Mouse (Mus musculus) lung, adult 18-20 months (tissue): ENCODE data around the gene Btbd1.
A peak's percentile ranks its signal among the peaks of the same experiment; 100 is the strongest.

Experiments used
- DNase-seq, 2 experiments: peaks; one replicate each; pipeline ENCODE4 v3.0.0; 2022; ENCODE audit warnings: mixed read lengths in 2 of 2

Gene Btbd1

DNA sequence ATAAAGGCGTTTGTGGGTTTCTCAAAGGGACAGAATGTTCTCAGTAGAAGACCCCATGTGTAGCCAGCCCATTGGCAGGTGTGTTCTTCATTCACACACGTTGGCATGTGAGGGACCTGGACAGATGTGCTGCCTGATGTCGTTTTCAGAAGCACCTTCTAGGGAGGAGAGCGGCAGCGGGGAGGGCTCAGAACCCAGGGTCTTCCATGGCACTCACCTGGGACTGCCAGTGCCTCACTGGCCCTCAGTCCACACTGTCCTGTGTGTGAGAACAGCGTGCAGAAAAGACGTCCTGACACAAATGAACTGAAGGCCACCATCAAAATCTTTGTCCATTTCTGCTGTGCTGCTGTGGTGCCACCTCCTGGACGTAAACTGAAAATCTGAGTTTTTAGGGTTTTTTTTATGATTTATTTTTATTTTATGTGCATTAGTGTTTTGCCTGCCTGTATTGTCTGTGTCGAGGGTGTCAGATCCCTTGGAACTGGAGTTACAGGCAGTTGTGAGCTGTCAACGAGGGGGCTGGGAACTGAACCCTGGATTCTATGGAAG is 51.5 kb downstream of the Btbd1 start:
- no peak for DNase-seq

DNA sequence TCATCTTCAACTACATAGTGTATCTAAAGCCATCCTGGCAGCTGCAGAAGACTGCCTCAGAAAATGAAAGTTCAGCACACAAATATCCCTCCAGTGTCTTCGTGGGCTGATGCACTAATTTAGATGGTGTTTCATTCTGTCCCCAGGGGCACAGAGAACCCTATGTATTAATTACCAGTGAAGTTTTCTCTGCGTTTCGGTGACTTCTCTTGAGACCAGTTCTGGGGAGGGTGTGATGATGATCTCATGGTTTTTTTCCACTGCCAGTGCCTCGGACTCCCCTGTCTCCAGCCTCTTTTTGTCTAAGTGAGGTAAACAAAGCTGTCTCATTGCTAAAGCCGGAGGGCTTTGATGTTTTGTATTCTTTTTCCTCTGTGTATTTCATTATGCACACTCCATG is 53.9 kb downstream of the Btbd1 start:
- no peak for DNase-seq

DNA sequence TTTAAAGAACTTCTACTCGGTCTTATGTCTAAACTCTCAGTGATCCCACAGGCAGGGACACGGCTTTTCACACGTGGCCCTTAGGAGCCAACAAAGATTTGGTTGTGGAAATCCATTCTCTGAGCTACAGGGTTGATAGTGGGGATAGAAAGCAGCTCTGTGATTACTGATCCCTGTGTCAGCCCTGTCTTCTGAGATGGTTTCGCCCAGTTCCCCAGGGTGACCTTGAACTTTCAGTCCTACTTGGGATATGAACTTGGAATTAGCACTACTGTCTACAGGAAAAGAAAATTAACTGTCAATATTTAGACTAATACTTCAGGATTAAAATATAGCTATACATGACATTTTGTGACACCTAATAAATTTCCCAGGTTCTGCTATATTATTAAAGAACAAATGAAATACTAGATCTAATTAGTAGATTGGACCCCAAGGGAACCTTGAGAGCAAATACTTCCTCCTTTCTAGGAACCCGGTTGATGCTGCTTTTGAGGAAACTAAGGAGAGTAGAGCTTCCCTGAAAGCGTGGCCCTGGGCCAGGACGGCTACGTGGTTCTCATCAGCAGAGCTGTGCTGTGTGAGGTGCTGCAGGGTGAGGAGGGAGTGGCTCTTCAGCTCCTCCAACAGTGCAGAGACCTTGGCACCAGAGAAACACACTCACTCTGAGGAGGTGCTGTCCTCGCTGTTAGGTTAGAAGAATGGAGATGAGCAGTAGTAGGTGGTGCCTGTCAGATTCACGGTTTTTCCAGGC is 56.3 kb downstream of the Btbd1 start:
- DNase-seq, result peak in 1 of 2 experiments; percentile 14

DNA sequence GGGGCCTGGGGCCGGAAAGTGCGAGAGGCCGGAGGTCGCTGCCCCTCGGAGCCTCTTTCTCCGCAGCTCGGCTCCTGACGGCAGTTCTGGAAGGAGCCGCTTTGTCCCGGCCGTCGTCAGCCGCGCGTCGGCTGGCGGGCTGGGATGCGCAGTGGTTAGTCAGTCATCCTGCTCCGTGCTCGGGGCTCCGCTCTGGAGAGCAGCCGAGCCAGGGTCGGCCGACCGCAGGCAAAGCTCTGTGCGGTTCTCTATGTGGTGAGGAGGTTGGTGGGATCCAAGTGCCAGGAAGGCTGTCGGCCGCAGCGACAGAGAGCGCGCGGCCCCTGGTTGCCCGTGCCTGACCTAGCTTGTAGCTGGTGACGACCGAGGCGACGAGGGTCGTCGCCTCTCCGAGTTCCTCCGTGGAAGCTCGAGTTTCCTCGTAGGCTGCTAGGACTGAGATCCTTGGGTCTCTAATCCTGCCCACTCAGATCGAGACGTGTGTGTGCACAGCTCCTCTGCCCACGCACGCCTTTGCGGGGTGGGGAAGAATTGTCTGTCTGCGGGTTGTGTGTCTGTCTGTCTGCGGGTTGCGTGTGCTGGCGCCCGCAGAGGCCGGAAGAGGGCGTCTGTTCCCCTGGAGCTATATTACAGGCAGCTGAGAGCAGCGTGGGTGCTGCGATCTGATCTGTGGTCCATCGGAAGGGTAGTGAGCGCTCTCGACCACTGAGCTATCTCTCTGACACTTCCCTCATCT is 66.0 kb downstream of the Btbd1 start:
- peak; percentile 11 to 21 for DNase-seq

DNA sequence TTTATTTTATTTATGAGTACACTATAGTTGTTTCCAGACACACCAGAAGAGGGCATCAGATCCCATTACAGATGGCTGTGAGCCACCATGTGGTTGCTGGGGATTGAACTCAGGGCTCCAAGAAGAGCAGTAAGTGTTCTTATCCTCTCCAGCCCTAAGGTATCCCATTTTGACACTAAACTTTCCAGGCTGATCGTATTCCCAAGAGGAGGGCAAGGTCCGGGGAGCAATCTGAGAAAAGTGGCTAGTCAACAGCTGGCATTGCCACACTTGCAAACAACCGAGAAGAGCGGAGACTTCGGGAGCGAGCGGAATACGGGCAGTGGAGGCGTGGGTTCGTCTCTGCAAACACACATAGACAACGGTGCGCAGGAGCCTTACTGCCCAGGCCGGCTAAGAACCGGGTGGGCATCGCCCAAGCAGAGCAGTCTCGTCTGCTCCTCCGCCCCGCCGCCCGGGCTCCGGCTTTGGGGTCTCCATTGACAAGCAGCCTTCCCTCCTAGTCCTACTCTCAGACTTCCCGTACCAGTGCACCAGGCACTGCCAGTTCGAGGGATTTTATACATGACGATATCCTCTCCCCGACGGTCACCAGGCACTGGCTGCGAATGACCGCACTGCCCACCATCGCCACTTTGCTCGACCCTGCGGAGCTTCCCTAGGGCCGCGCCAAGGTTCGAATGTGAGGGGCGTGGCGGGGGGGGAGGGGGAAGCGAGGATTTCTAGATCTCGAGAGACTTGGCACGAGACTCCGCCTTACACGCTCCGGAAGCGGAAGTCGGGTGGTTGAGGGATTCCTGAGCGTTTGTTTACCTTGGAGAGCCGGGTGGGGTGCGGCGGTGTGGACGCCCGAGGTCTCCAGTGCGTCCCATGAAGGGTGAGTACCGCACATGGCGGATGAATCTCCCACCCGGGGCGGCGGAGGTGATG is 66.8 kb downstream of the Btbd1 start, which contains the start of gene Ramac:
Gene Ramac (plus strand): TSS at position 746 of the 930 bp plus-strand sequence.
- DNase-seq, result peak; percentile 89 to 92

DNA sequence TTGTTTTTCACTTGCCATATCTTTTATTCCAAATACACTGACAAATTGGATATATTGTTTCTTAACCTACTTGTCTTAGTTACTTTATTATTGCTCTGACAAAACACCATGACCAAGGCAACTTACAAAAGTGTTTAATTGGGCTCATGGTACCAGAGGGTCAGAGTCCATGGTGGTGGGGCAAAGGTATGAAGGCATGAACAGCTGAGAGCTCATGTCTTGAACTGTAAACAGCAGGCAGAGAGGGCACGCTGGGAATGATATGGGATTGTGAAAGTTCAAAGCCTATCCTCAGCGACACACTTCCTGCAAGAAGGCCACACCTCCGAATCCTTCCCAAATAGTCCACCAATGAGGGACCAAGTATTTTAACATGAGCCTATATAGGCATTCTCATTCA is 81.3 kb downstream of the Btbd1 start:
- no peak for DNase-seq

DNA sequence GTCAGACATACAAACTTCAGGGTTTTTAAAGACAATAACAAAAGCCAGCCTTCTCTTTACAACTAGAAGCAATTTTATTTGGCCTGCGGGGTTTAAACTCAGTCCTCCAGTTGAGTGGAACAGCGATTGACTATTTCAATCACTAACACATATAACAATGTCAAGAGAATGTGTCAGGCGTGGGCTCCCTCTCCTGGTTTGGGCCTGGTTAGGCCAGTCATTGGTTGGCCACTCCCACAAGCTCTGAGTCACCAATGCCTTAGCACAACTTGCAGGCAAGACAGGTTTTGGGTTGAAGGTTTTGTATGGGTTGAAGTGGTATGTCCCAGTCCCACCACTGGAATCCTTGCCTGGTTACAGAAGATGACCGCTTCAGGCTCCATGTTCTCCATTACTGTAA is 85.1 kb downstream of the Btbd1 start:
- peak; percentile 45 to 63 for DNase-seq
